ENCODE assay signal across 10 mouse cellular contexts in the genomic region with DNA sequence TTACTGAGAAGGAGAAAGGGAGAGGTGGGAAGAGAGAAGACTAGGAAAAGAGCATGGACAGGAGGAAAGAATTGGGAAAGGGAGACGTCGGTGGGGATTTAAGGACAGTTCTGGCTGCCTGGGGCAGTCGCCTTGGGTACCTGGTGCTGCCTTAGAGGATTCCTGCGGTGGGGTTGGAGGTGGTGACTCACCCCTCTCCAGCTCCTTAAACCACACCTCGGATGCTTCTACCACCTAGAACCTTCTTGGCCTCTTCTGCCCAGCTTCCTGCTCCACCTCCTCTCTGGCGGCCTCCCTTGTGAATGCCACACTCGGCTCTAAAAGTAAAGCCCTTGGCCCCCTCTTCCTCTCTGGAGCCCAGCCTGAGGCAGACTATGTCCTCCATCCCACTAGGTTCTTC. TPM values are rescaled to one million over a fixed set of nuclear protein-coding genes. Genes with fewer than 3 reads are reported as not detected.
DNase-seq lines count a peak whose midpoint lies in the region; ATAC-seq and TF ChIP-seq lines count a peak whose summit lies in the region.
"Had no signal": no experiment of that assay in that cellular context is flagged by ENCODE, and none has a peak within 500 bp of the region (broad histone marks: within the 10 kb centered on the region; RNA-seq: fewer than 3 reads in every experiment).

No protein-coding gene starts in this region.

- peaks cover 1% of the 10 kb centered on the region; the same call in 1 of the 2 replicates for H3K36me3 ChIP-seq in kidney, embryonic 14.5 days (ENCODE audit: control insufficient read depth, insufficient read depth, low read length)
- H3K36me3 ChIP-seq in heart, embryonic 14.5 days (ENCODE audit: control insufficient read depth, insufficient read depth, low read length), result peaks cover 87% of the 10 kb centered on the region
- 0 out of 2 replicates have a peak, but pooled peaks cover 7% of the 10 kb centered on the region for H3K36me3 ChIP-seq in liver, embryonic 13.5 days
- H3K36me3 ChIP-seq in neural tube, embryonic 12.5 days, result no peaks in the 10 kb centered on the region

- no peaks in the 10 kb centered on the region for H3K27me3 ChIP-seq in kidney, embryonic 14.5 days (ENCODE audit: control insufficient read depth, insufficient read depth, low read length)
- H3K27me3 ChIP-seq in heart, embryonic 14.5 days (ENCODE audit: control insufficient read depth, insufficient read depth, low read length), result no peaks in the 10 kb centered on the region
- peaks cover 18% of the 10 kb centered on the region for H3K27me3 ChIP-seq in liver, embryonic 13.5 days
- H3K27me3 ChIP-seq in neural tube, embryonic 12.5 days (replicated peaks), result no peaks in the 10 kb centered on the region
- H3K27me3 ChIP-seq in cerebellum, adult 2 months (ENCODE audit: control insufficient read depth, insufficient read depth, low read length), result no peaks in the 10 kb centered on the region
- H3K27me3 ChIP-seq: CH12.LX had no signal

- H3K9ac ChIP-seq in kidney, embryonic 14.5 days (ENCODE audit: low read depth, low read length), result 0 out of 2 replicates have a peak overlapping the region, but pooled peaks have one; percentile 12
- peak overlapping the region; percentile 54 for H3K9ac ChIP-seq in heart, embryonic 14.5 days (ENCODE audit: low read length)
- peak overlapping the region; percentile 60 for H3K9ac ChIP-seq in liver, embryonic 13.5 days
- H3K9ac ChIP-seq in neural tube, embryonic 12.5 days, result 0 out of 2 replicates have a peak overlapping the region, but pooled peaks have one; percentile 35

- peak overlapping the region; percentile 30 for H3K4me3 ChIP-seq in kidney, embryonic 14.5 days (ENCODE audit: low read length)
- peak overlapping the region in 1 of 2 experiments; percentile 9; a peak in 1 of 4 replicates for H3K4me3 ChIP-seq in heart, embryonic 14.5 days (ENCODE audit: control insufficient read depth in 1 of 2, insufficient read depth in 1 of 2, low read depth in 1 of 2, low read length in 2 of 2)
- peak overlapping the region; percentile 51 for H3K4me3 ChIP-seq in liver, embryonic 13.5 days (replicated peaks)
- peak overlapping the region; percentile 27 for H3K4me3 ChIP-seq in neural tube, embryonic 12.5 days
- no peak overlapping the region for H3K4me3 ChIP-seq in cerebellum, adult 2 months (replicated peaks; ENCODE audit: insufficient read depth, low read depth, low read length)
- H3K4me3 ChIP-seq: layer of hippocampus, adult 2 months had no signal

- DNase-seq in kidney, postnatal 4 days, result no peak
- no peak for DNase-seq in liver, embryonic 13.5 days
- DNase-seq in cerebellum, adult 2 months, result no peak
- DNase-seq in right cerebral cortex, postnatal 10 days (ENCODE audit: low spot score in 2 of 2), result no peak
- DNase-seq in spleen, postnatal 14 days (ENCODE audit: low spot score in 2 of 2), result no peak

- TF ChIP-seq POLR2A in cerebellum, adult 2 months (IDR thresholded peaks at IDR 0.05; ENCODE audit: borderline replicate concordance, insufficient read depth, low read length), result no peak

- 0 out of 2 replicates have a peak, but pooled peaks have one; percentile 8 for ATAC-seq in kidney, embryonic 14.5 days (ENCODE audit: low FRiP score, low TSS enrichment)
- ATAC-seq in heart, embryonic 14.5 days (ENCODE audit: insufficient number of reproducible peaks, insufficient read depth, low FRiP score, low read depth), result peak; percentile 0; the same call in 1 of the 2 replicates
- ATAC-seq in liver, embryonic 13.5 days (ENCODE audit: low read depth), result no peak
- ATAC-seq in neural tube, embryonic 12.5 days (ENCODE audit: low FRiP score, low read depth), result no peak

- no peak for TF ChIP-seq CTCF in cerebellum, adult 2 months (IDR thresholded peaks at IDR 0.05; ENCODE audit: borderline replicate concordance, insufficient read depth, low read depth, low read length)

- WGBS in kidney, embryonic 14.5 days, result 37% methylated on average over 5 of the region's 7 CpGs
- WGBS in heart, embryonic 14.5 days, result 10% methylated on average over 7 of the region's 7 CpGs
- WGBS in liver, embryonic 13.5 days (ENCODE audit: insufficient replicate concordance), result 9% methylated on average over 7 of the region's 7 CpGs
- whole genome bisulfite sequencing in neural tube, embryonic 12.5 days, result 25% methylated on average over 7 of the region's 7 CpGs
- WGBS in cerebellum, adult 2 months, result 37% methylated on average over 7 of the region's 7 CpGs

- no peaks in the 10 kb centered on the region for H3K9me3 ChIP-seq in kidney, embryonic 14.5 days (ENCODE audit: control insufficient read depth, low read length)
- peaks cover 4% of the 10 kb centered on the region; the same call in 1 of the 2 replicates for H3K9me3 ChIP-seq in heart, embryonic 14.5 days (ENCODE audit: control insufficient read depth, low read length)
- H3K9me3 ChIP-seq in liver, embryonic 13.5 days (replicated peaks), result peaks cover 3% of the 10 kb centered on the region; the same call in 1 of the 2 replicates
- H3K9me3 ChIP-seq in neural tube, embryonic 12.5 days, result no peaks in the 10 kb centered on the region

- peaks cover 5% of the 10 kb centered on the region; the same call in 1 of the 2 replicates for H3K4me1 ChIP-seq in kidney, embryonic 14.5 days (ENCODE audit: control insufficient read depth, insufficient read depth, low read length)
- H3K4me1 ChIP-seq in heart, embryonic 14.5 days (ENCODE audit: control insufficient read depth in 2 of 2, insufficient read depth in 2 of 2, low read length in 2 of 2), result peaks cover 18 to 28% of the 10 kb centered on the region in 2 experiments
- peaks cover 55% of the 10 kb centered on the region for H3K4me1 ChIP-seq in liver, embryonic 13.5 days (replicated peaks)
- no peaks in the 10 kb centered on the region; the same call in 1 of the 2 replicates for H3K4me1 ChIP-seq in neural tube, embryonic 12.5 days
- H3K4me1 ChIP-seq in cerebellum, adult 2 months (ENCODE audit: control insufficient read depth, insufficient read depth, low read length), result no peaks in the 10 kb centered on the region

- peak overlapping the region; percentile 14; the same call in 1 of the 2 replicates for H3K27ac ChIP-seq in kidney, embryonic 14.5 days (ENCODE audit: low read depth, low read length)
- H3K27ac ChIP-seq in heart, embryonic 14.5 days (replicated peaks in 1 of 2; ENCODE audit: control insufficient read depth in 1 of 2, insufficient read depth in 1 of 2, low read depth in 2 of 2, low read length in 2 of 2), result peak overlapping the region; percentile 58 to 73
- peak overlapping the region; percentile 69; the same call in 1 of the 2 replicates for H3K27ac ChIP-seq in liver, embryonic 13.5 days
- no peak overlapping the region for H3K27ac ChIP-seq in neural tube, embryonic 12.5 days
- no peak overlapping the region for H3K27ac ChIP-seq in cerebellum, adult 2 months (ENCODE audit: insufficient read depth, low read length)
- H3K27ac ChIP-seq: layer of hippocampus, adult 2 months had no signal

- peak overlapping the region; percentile 54 for H3K4me2 ChIP-seq in kidney, embryonic 14.5 days (replicated peaks; ENCODE audit: low read depth, low read length)
- H3K4me2 ChIP-seq in heart, embryonic 14.5 days (ENCODE audit: low read length), result peak overlapping the region; percentile 58
- peak overlapping the region; percentile 78 for H3K4me2 ChIP-seq in liver, embryonic 13.5 days
- peak overlapping the region; percentile 53 for H3K4me2 ChIP-seq in neural tube, embryonic 12.5 days (replicated peaks)

RNA-seq across cellular contexts. Expression of a gene that starts 9.6 kb away (rescaled TPM):
- polyA plus RNA-seq in kidney, embryonic 14.5 days (2014; fragmentation: Nextera tagmentation; extraction: Ambion mirVana), result 203 and 216 TPM in 2 replicates
- polyA plus RNA-seq in heart, embryonic 14.5 days (2014; fragmentation: Nextera tagmentation; extraction: Ambion mirVana), result 120 and 121 TPM in 2 replicates
- 122 and 132 TPM in 2 replicates for polyA plus RNA-seq in liver, embryonic 13.5 days (2015; fragmentation: Nextera tagmentation; extraction: Ambion mirVana)
- polyA plus RNA-seq in neural tube, embryonic 12.5 days (2016; fragmentation: Nextera tagmentation; extraction: Ambion mirVana), result 157 and 169 TPM in 2 replicates
- 104 and 108 TPM in 2 replicates for polyA plus RNA-seq in cerebellum, adult 2 months (2012; rRNA removed)

RNA-seq across cellular contexts. Expression of a gene that starts 11.9 kb away (rescaled TPM):
- 17.7 and 22.3 TPM in 2 replicates for polyA plus RNA-seq in kidney, embryonic 14.5 days (2014; fragmentation: Nextera tagmentation; extraction: Ambion mirVana)
- polyA plus RNA-seq in heart, embryonic 14.5 days (2014; fragmentation: Nextera tagmentation; extraction: Ambion mirVana), result 37.4 and 43.5 TPM in 2 replicates
- polyA plus RNA-seq in liver, embryonic 13.5 days (2015; fragmentation: Nextera tagmentation; extraction: Ambion mirVana), result 3.9 and 4.6 TPM in 2 replicates
- 9.2 and 12.1 TPM in 2 replicates for polyA plus RNA-seq in neural tube, embryonic 12.5 days (2016; fragmentation: Nextera tagmentation; extraction: Ambion mirVana)
- 7.4 and 7.5 TPM in 2 replicates for polyA plus RNA-seq in cerebellum, adult 2 months (2012; rRNA removed)

RNA-seq across cellular contexts. Expression of a gene that starts 33.3 kb away (rescaled TPM):
- polyA plus RNA-seq in kidney, embryonic 14.5 days (2014; fragmentation: Nextera tagmentation; extraction: Ambion mirVana), result 811 and 907 TPM in 2 replicates
- 828 and 831 TPM in 2 replicates for polyA plus RNA-seq in heart, embryonic 14.5 days (2014; fragmentation: Nextera tagmentation; extraction: Ambion mirVana)
- 368 and 374 TPM in 2 replicates for polyA plus RNA-seq in liver, embryonic 13.5 days (2015; fragmentation: Nextera tagmentation; extraction: Ambion mirVana)
- 1,130 and 1,196 TPM in 2 replicates for polyA plus RNA-seq in neural tube, embryonic 12.5 days (2016; fragmentation: Nextera tagmentation; extraction: Ambion mirVana)
- 870 and 931 TPM in 2 replicates for polyA plus RNA-seq in cerebellum, adult 2 months (2012; rRNA removed)

Comparison
In these comparisons a context has a peak if more than half of its experiments do, and no peak if none do; other contexts are left out.
1. ATAC-seq: peak in kidney, embryonic 14.5 days (single experiment) and heart, embryonic 14.5 days (single experiment); none in liver, embryonic 13.5 days (single experiment) and neural tube, embryonic 12.5 days (single experiment).
2. H3K27ac ChIP-seq: peak in kidney, embryonic 14.5 days (single experiment), heart, embryonic 14.5 days (2 of 2) and liver, embryonic 13.5 days (single experiment); none in neural tube, embryonic 12.5 days (single experiment) and cerebellum, adult 2 months (single experiment).
3. Peak in every context shown above with its lines, with median percentiles within 50 percentile points of each other: H3K4me2 ChIP-seq and H3K9ac ChIP-seq.